Mouse (Mus musculus): Measurements from ENCODE around the gene Vmn1r112.
"Not testable (repeated sequence)": the region's sequence is repeated elsewhere in the genome, so short reads cannot be mapped to it uniquely, and the experiment has no call there.

Vmn1r112 gene

GRCm38 (mm10) chr7:20770885-20771284 lies at the start of gene Vmn1r112:
Vmn1r112 (plus strand) TSS chr7:20771185.
- DNase-seq (ENCODE audit: low spot score), result not testable (repeated sequence)

- not testable (repeated sequence) for DNase-seq (ENCODE audit: low spot score)
These were observed 40.5 kb upstream of the Vmn1r112 start, which contains the start of gene Gm10668 for GRCm38 (mm10) chr7:20730524-20730923. Gm10668 (minus strand) TSS chr7:20730624.

DNA sequence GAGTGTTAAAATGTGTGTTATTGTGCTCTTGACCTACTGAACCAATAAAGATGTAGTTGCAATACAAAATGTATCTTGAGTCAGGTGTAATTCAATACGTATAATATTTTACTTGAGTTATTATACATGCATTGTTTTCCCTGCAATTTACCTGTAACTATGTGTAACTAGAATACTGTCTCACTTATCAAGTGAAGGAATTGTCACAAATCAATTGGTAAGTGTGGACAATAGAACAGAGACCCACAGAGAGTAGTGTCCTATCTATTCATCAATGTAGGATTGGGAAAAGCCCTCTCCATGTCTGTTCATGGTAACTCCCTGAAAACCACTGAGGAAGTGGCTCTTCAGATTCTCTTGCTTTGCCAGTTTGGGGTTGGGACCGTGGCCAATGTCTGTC lies 16.0 kb downstream of the Vmn1r112 start, which contains the start of gene Vmn1r113:
Vmn1r113 (plus strand) TSS at position 301 of the 400 bp plus-strand sequence.
- DNase-seq (ENCODE audit: low spot score), result not testable (repeated sequence)

DNA sequence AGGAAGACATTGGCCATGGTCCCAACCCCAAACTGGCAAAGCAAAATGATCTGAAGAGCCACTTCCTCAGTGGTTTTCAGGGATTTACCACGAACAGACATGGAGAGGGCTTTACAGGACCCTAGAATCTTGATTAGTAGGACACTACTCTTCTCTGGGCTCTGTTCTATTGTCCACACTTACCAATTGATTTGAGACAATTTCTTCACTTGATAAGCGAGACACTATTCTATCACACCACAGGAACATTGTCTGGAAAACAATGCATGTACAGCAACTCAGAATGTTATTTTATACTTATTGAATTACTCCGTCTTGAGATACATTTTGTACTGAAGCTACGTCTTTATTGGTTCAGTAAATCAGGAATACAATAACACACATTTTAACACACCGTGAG lies 41.1 kb downstream of the Vmn1r112 start, which contains the start of gene Vmn1r114:
Vmn1r114 (minus strand) TSS at position 101 of the 400 bp plus-strand sequence.
- not testable (repeated sequence) for DNase-seq (ENCODE audit: low spot score)

Measured in urinary bladder, postnatal 14 days (tissue).